Mouse (Mus musculus) kidney, postnatal 25 days (tissue): ENCODE measurements at regions not wholly inside any gene's neighbourhood (a gene's known extent, or its start where the extent isn't known, plus 50 kb on each side); places are given as distances from the start of the nearest gene placed in this dataset.
A peak's percentile ranks its signal among the peaks of the same experiment; 100 is the strongest.

ENCODE experiments used
- DNase-seq, 2 experiments: peaks; one replicate each; pipeline ENCODE4 v3.0.0; 2021; ENCODE audit warnings: mixed read lengths in 2 of 2

DNA sequence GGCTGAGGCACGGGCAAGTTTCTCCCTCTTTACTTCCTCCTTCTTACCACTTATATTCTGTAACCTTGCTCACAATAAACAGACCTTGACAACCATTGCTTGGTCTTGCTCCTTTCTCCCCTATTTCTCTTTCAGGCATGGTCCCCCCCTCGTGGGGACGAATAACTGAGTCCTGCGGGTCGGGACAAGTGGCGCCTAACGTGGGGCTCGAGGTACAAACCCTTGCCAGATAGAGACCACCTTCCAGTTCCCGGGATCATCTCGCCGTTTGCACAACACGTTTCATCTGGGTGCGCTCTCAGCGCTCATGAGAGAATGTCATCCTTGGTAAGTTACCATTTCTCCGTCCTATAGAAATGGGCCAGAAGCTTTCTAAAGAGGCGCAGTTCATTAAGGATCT lies 79.6 kb upstream of the Foxn3 start:
- no peak for DNase-seq

DNA sequence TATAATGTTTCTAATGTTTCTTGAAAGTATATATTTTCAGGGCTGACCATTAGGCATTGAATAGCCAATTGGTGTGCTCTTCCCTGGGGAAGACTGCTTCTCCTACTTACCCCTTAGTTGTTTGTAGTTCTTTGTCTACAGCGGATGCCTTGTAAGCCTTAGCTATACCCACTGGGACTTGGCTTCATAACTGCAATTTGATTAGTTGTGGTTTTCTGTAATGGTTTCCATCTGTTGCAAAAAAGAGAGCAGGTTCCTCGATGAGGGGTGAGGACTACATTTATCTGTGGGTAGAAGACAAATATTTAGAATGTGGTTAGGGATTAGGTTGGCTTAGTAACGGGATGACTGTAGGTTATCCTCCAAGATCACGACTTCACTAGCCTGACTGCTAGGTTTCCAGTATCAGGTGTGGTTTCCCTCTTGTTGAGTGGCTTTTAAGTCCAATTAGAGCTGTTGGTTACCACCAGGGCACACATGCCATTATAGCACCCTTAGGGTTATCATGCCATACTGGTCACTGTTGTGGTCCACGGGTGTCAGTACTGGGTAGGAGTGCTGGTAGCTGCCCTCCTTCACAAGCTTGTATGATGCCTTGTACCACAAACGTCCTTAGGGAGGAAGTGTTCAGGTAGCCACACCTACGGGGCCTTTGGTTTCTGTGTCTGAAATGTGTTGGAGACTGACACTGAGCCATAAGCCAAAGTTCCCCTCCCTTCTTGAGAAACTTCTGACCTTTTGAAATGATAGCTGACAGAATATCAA lies 78.9 kb upstream of the Foxn3 start:
- no peak for DNase-seq

DNA sequence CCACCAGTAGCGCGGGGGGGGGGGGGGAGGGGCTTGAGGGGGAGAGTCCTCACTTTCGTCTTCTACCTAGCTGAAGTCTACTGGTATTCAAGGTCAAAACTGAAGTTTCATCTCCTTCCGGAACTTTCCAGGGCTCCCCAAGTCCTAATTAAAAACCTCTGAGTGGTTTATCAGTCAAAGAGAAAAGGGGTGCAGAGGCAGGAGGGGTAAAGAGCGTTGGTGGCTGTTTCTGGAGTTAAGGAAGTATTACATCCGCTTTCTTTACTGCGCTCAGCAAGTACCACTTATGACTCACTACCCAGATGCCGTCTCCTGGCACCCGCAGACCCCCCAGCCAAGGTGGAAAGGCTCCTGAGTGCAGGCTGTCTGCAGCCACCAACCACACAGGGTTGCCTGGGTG lies 77.9 kb upstream of the Foxn3 start:
- no peak for DNase-seq

DNA sequence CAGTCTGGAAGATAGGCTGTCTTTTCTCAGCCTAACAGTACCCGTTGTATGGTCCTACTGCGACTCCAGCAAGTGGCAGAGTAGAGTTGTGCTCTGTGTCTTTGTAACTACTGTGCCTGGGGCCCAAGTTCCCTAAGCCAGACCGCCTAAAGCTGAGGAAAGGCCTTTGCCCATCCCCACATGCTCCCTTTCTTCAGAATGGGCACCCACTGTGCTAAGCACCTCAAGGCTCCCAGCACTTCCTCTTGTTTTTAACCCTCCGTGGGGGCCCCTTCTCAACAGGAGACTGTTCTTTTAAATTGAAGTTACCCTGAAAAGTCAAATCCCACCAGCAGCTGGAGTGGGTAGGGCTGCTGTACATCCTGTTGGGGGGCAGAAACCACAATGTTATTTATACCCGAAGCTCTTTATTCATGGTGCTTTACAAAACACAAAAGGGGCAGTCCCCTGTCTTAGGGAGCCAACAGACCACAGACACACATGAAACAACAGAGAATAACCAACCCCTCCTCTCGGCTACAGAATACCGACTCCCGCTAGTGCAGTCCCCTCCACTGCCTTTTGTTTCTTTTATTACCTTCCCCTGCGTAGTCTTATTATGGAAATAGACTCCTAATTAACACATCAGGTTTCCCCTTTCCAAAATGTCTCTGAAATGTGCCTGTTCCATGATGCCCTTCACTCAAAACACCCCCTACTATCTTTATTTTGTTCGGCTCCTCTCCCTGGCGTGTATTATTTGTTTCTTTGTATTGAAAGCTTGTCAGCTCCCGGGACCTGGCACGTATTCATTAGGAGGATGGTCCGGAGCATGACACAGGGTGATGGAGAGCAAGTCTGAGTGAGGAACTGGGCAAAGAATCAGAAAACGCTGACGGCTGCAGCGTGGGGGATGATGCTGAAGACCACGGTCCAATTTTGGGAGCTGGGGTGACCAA lies 77.1 kb upstream of the Foxn3 start:
- no peak for DNase-seq

DNA sequence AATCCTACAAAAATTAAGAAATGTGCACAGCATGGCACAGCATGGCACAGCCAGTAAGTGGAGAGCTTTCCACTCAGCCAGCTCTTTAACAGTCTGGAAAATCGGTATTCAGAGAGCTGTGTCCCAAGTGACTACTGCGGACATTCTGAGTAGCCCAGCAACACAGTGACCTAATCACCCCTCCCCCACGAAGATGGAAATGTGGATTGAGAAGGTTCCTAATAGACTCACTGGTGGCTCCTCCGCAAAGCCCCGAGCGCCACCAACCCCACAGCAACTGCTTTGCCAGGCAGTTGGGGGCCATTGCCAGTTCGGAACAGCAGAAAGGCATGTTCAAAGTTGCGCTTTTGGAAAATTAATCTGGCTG lies 76.4 kb upstream of the Foxn3 start:
- DNase-seq = no peak

DNA sequence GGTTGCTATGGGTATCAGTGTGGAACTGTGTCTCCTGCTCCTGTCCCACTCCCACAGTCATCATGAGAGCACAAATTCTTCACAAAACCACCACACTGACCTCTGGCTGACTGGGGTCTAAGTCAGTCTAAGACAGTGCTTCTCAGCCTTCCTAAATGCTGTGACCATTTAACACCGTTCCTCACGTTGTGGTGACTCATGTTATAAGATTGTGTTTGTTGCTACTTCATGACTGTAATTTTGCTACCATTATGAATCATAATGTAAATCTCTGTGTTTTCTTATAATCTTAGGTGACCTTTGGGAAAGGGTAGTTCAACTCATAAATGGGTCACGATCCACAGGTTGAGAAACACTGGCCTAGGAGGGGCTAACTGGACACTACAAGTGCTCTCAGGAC lies 75.7 kb upstream of the Foxn3 start:
- no peak for DNase-seq

DNA sequence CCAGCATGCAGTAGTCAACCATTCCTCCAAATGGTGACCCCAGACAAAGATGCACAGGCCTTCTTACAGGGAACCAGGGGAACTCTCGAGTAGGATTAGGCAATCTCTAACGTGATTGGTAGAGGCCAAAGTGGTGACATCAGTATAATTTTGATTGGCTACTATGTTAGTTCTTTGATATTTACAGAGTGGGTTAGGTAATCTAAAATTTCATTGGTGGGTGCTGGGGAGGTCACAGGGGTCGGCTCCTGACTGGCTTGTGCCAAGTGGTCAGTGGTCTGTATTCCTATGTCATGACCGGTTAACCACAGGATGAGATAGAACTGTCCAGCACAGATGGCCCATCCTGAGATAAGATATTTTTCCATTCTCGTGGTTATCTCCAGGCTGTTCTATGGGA lies 74.6 kb upstream of the Foxn3 start:
- DNase-seq = no peak

DNA sequence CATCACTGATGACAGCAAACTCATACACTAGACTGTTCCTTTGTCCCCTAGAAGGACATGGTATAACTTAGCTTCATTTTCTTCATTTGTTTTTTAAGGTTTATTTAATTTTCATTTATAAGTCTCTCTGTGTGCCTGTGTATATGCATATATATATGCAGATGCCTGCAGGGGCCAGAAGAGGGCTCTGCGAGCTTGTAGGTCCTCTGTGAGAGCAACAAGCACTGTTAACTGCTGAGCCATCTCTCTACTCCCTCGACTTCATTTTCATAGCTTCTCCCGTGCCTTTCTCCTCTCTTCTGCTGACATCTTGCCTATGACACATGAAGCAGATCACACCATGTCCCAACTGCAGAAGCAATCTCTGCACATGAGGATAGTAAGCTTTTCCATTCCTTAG lies 72.9 kb upstream of the Foxn3 start:
- DNase-seq = no peak

DNA sequence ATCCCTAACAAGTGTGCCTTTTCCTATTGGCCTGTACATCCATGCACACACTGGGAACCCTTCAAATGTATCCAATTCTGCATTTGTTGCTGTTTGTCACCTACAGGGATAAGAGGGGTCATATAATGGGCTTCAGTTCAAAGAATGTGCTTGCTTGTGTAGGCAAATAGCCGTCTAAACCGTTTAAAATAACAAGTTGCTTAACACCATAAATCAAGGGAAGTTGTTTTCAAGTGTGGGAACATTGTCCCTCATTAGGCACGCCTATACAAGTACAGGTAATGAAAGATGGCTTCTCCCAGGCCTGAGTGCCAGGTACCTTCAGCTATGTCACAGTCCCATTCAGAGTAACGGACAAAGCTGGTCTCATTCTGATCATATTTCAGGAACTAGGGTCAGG lies 72.0 kb upstream of the Foxn3 start:
- DNase-seq = no peak

DNA sequence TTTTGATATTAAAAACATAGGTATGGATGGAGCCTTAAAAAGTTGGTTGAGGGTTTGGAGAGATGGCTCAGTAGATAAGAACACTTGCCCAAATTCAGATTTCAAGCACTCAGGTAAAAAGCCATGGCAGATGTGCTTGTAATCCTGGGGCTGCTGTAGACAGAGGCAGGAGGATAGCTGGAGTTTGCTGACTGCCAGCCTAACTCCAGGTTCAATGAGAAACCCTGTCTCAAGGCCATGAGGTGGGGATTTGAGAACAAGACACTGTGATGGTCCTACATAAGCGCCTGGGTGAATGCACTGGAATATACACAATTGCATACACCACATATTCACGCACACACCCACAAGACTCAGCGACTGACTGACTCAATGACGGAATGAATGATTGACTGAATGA lies 71.3 kb upstream of the Foxn3 start:
- DNase-seq = no peak

DNA sequence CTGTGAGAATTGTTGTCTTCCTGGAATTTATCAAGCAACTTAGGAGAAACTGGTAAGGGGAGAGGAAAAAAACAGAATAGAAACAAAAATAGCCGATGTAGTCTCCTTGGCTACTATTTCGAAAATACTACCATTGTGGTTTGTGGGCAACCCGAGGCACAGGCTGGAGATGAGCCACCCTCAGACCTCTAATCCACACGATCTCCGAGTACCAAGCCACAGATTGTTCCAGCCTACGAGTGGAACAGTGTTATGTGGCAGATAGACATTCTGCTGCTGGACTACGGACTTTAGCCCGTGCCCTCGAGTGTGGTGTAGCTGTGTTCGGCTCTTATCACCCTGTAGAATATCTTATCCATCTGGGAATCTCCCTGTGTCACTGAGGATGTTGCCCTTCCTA lies 70.3 kb upstream of the Foxn3 start:
- no peak for DNase-seq

DNA sequence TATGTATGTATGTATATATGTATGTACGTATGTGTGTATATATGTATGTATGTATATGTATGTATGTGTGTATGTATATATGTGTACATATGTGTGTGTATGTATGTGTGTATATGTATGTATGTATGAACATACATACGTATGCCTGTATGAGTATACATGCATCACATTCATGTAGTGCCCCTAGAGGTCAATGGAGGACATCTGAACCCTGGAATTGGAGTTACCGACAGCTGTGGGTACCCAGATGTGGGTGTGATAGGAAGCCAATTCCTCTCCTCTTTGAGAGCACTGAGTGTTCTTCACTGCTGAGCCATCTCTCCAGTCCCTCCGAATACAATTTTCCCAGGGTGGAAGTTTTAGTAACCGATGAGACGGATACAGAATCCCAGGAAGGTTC lies 69.6 kb upstream of the Foxn3 start:
- DNase-seq = no peak

DNA sequence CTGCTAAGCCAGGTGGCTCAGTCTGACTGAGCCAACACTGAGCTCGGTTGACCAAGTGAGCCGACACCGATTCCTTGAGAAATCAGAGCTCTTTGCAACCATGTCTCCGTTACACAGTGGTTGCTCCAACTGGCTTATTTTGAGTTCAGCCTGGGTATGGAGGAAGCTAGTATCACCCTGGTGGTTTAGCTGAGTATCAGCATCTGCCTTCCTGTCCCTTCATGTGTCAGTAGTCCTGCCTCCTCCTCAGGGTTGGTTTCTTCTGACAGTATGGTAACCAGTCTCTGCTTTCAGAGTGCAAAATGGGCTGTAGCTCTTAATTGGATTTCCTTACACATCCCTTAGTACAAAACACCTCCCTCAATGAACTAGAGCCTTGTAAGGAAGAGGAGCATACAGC lies 66.2 kb upstream of the Foxn3 start:
- DNase-seq = no peak

DNA sequence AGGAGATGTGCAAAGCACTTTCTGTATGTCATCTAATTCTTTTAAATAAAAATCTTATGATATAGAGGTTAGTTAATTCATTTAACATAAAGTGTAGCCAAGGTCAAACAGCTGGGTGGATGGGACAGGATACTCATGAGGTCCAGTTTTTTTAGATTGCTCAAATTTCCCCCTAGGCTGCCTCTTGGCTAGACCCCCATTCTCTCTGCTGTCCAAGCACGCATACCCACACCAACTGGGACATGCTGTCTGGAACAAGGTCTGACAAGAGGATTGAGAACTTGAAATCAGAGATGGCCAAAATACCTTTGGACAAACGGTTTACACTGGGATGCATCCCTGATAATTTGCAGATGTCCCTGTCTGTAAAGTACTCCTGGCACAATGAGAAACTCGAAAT lies 65.0 kb upstream of the Foxn3 start:
- no peak for DNase-seq

DNA sequence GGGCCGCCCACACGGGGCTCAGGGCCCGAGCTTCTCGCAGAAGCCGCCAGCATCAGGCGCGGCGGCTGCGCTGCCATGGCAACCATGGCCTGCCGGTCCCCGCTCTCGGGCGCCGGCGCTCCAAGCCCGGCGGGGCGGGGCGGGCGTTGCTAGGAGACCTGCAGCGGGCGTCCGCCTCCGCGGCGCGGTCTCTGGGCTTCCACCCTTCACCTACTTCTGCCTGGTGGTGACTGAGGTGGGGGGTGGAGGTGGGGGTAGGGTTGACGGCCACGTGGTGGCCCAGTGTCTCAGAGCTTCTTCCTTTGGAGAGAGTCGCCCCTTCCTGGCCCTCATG lies 64.5 kb upstream of the Foxn3 start:
- DNase-seq = peak; percentile 83 to 93

DNA sequence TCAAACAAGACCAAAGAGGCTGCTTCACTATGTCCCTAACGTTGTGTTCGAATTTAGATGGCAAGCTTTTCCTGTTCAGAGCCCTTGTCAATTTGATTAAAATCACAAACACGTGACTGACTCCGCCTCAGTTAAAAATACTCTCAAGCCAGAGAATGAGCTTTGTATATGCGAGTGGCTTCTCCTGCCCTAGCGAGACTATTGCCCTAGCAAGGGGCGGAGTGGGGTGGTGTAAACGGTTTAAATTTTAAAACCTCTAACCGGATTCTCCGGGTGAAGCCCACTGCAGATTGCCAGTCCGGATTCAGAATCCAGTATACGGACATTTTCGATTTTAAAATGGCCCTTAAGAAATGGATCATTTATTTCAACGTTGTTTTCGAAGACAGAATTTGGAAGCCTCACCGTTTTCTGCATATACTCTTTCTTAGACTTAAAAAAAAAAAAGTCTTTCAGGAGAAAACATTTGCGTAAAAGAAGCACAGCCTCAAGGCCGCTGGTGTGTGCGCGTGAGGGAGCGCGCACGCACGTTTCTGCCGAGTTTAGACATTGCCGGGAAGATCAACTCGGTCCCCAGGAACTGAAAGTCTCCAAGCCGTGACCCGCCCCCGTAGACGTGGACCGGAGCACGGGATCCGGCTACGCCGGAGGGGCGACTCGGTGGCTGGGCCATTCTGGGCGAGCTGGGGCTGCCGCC lies 64.0 kb upstream of the Foxn3 start:
- peak; percentile 4 to 45 for DNase-seq

DNA sequence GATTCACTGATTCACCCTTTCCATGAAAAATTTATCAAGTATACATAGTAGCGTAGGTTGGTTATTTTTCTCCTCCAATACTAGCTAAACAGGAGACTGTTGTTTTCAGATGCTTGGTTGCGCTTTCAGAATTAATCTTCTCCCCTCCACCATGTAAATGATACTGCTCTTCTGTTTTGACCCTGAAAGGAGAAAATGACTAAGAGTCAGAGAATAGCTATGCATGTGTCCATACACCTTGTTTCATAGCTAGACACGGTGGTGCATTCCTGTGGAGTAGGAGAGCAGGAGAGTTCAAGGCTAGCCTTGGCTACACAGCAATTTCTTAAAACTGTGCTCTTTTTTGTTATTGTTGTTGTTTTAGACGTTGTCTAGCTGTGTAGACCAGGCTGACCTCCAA lies 62.8 kb upstream of the Foxn3 start:
- no peak for DNase-seq

DNA sequence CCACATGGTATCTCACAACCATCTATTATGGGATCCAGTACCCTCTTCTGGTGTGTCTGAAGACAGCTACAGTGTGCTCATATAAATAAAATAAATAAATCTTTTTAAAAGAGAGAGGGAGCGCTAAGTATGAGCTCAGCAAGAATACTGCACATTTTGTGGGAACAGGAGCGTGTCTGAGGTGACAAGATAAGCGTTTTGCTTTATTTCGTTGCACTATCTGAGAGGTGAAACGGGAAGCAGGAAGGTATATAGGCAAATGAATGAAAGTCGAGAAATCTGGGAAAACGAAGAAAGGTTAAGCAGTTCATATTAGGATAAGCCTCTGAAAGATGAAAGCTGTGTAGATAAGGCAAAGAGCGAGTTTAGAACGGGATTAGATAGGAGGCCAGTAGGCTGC lies 61.7 kb upstream of the Foxn3 start:
- DNase-seq = no peak

DNA sequence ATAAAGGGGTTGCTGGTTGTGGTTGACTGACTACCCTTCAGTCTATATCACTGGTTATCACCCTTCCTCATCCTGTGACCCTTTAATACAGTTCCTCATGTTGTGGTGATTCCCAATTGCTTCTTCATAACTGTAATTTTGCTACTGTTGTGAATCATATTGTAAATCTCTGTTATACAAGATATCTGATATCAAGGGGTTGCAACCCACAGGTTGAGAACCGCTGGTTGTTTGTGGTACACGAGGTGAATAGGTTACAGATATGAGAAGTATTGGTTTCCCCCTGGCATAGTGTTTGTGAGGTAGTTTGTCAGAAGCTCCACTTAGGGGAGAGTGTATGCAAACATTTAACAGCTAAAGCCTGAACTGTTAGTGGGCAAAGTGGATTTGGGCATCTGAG lies 58.9 kb upstream of the Foxn3 start:
- DNase-seq = no peak

DNA sequence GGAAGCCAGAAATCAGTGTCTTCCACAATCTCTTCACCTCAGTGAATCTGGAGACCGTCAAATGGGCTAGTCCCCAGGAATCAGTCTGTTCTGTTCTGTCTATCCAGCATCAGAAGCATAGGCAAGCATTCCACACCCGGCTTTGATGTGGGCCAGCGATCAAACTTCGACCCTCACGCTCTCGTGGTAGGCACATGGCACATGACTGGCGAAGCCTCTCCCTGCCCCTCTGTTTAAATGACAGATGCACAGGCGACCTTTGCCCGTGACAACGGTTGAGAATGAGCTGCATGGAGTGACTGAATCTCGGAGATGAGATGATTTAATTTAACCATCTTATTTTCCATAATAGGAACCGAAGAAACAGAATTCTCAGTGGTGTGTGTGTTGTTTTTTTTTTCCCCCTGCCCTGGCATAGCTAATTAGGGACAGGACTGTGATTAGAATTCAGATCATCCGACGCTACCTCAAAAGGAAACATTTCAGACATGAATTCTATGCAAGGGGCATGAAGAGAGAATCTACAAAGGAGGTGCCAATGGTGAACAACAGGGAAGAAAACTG lies 53.9 kb upstream of the Foxn3 start:
- DNase-seq = no peak

DNA sequence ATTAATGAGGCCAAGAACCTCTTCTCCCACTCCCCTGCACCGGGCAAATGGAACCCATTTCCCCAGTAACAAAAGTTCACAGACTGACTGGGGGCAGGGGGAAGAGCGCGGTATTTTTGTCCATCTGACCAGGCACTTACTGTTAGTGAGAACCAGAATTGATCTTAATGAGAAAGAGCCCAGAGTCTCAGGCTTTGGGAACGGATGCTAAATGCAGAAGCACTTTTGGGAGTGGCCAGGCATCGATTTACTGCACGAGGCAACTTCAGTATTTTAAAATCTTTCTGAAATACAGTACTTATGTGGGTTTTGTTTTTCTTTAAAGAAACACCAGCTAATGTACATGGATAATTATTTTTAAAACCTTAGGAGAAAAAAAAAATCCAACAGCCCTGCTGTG lies 51.0 kb upstream of the Foxn3 start:
- DNase-seq = no peak
